Mouse (Mus musculus) olfactory bulb, adult 2 months (tissue): ENCODE data around the gene Specc1.

Source experiments
- CTCF ChIP-seq: fragments of 200-500 bp; IDR thresholded peaks from 2 replicates; pipeline ENCODE4 v1.5.1; 2012; ENCODE audit warnings: low read depth, mild to moderate bottlenecking, low read length, moderate library complexity; ENCODE audit not compliant: insufficient read depth
- POLR2A ChIP-seq: fragments of 200-500 bp; IDR thresholded peaks from 2 replicates; pipeline ENCODE4 v1.6.1; 2012; ENCODE audit warnings: mild to moderate bottlenecking, low read depth, low read length, moderate library complexity; ENCODE audit not compliant: insufficient read depth

DNA sequence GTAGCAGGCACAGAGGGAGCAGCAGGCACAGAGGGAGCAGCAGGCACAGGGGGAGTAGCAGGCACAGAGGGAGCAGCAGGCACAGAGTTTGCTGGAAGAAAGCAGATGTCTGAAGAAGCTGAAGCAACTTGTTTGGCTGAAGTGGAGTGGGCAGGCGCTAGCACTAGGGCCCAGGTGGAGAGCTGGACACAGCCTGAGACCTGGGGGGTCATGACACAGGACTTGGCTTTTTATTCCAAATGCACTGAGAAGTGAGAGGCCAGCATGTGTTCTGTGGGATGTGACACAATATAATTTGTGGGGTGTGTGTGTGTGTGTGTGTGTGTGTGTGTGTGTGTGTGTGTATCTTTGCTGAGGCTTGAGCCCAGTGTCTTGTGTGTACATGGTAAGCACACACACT lies 64.3 kb downstream of the Specc1 start:
- TF ChIP-seq CTCF (no peak), POLR2A (no peak)
